Mouse (Mus musculus): ENCODE data around the gene Tle4.

Gene Tle4

GRCm38 (mm10) chr19:14519186-14519585 lies 78.7 kb downstream of the Tle4 start:
- no peak for DNase-seq (ENCODE audit: low spot score)

- no peak for DNase-seq (ENCODE audit: low spot score)
Measured at GRCm38 (mm10) chr19:14518438-14519044, 79.3 kb downstream of the Tle4 start.

GRCm38 (mm10) chr19:14516420-14516819 lies 81.4 kb downstream of the Tle4 start:
- no peak for DNase-seq (ENCODE audit: low spot score)

- no peak for DNase-seq (ENCODE audit: low spot score)
Measured at GRCm38 (mm10) chr19:14508819-14509218, 89.0 kb downstream of the Tle4 start.

GRCm38 (mm10) chr19:14507911-14508310 lies 89.9 kb downstream of the Tle4 start:
- DNase-seq (ENCODE audit: low spot score): no peak

- no peak for DNase-seq (ENCODE audit: low spot score)
Measured at GRCm38 (mm10) chr19:14506875-14507670, 90.8 kb downstream of the Tle4 start.

GRCm38 (mm10) chr19:14505885-14506548 lies 91.8 kb downstream of the Tle4 start:
- no peak for DNase-seq (ENCODE audit: low spot score)

- no peak for DNase-seq (ENCODE audit: low spot score)
Measured at GRCm38 (mm10) chr19:14505401-14505800, 92.5 kb downstream of the Tle4 start.

GRCm38 (mm10) chr19:14503862-14504261 lies 94.0 kb downstream of the Tle4 start:
- no peak for DNase-seq (ENCODE audit: low spot score)

- no peak for DNase-seq (ENCODE audit: low spot score)
Measured at GRCm38 (mm10) chr19:14502234-14502633, 95.6 kb downstream of the Tle4 start.

- DNase-seq (ENCODE audit: low spot score): no peak
Measured at GRCm38 (mm10) chr19:14499835-14500425, 97.9 kb downstream of the Tle4 start.

GRCm38 (mm10) chr19:14493047-14493446 lies 104.8 kb downstream of the Tle4 start:
- DNase-seq (ENCODE audit: low spot score): no peak

- no peak for DNase-seq (ENCODE audit: low spot score)
Measured at GRCm38 (mm10) chr19:14487180-14487579, 110.7 kb downstream of the Tle4 start.

- no peak for DNase-seq (ENCODE audit: low spot score)
Measured at GRCm38 (mm10) chr19:14485176-14485575, 112.7 kb downstream of the Tle4 start.

GRCm38 (mm10) chr19:14482562-14483138 lies 115.2 kb downstream of the Tle4 start:
- no peak for DNase-seq (ENCODE audit: low spot score)

GRCm38 (mm10) chr19:14481796-14482561 lies 115.9 kb downstream of the Tle4 start:
- DNase-seq (ENCODE audit: low spot score): no peak

GRCm38 (mm10) chr19:14479711-14480110 lies 118.1 kb downstream of the Tle4 start:
- DNase-seq (ENCODE audit: low spot score): no peak

GRCm38 (mm10) chr19:14469325-14469724 lies 128.5 kb downstream of the Tle4 start:
- DNase-seq (ENCODE audit: low spot score): no peak

GRCm38 (mm10) chr19:14468733-14469132 lies 129.1 kb downstream of the Tle4 start:
- no peak for DNase-seq (ENCODE audit: low spot score)

GRCm38 (mm10) chr19:14466020-14466419 lies 131.8 kb downstream of the Tle4 start:
- no peak for DNase-seq (ENCODE audit: low spot score)

- no peak for DNase-seq (ENCODE audit: low spot score)
Measured at GRCm38 (mm10) chr19:14463281-14464079, 134.4 kb downstream of the Tle4 start.

All from ovary, postnatal 10 days (tissue).